Mouse (Mus musculus) spleen, adult 18-20 months (tissue): Measurements from ENCODE around the gene Cacna1d.
A peak's percentile ranks its signal among the peaks of the same experiment; 100 is the strongest.

ENCODE experiments used
- DNase-seq, 2 experiments: peaks; one replicate each; pipeline ENCODE4 v3.0.0; 2022; ENCODE audit warnings: mixed read lengths in 2 of 2

The Cacna1d gene

DNA sequence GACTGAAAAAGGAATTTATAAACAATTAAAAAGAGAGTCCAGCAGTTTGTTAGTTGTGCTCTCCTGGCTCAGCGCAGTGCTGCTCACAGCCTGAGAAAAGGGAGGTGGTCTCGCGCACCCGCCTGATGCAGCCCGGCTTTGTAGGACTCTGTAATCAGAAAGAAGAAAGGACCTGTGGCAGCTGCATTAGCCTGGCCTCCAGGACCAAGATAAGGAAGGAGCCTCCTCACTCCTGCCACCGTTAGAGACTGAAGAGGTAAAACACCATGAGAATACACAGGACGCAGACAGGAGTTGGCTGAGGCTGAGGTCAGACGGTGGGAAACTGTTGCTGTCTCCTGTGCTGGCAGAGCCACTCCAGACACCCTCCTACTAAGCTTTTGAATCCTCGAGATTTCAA is at the start of gene Cacna1d:
Cacna1d (minus strand) TSS at position 114 of the 400 bp plus-strand sequence.
- no peak for DNase-seq

DNA sequence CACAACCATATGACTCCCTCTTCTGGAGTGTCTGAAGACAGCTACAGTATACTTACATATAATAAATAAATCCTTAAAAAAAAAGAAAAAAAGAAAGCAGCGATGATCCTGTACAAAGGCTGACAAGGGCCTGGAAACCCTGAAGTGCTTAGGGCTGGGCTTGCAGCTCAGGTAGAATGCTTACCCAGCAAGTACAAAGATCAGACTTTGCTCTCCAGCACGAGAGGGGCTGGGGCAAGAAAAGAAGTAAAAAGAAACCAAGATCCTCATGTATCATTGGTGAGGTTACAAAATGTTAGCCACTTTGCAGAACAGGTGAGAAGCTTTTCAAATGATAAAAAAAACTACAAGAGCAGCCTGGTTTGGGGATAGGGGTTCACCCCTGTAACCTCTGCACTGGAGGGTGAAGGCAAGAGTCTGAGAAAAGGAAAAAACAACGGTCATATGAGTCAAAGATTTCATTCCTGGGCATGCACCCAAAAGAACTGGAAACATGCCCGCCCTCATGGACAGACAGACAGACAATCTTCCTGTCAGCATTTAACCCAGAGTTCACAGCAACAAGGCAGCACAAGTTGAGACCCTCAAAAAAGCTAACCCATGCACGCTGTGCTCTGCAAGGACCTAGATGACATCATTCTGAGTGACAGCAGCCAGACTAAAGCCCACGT is 42.7 kb upstream of the Cacna1d start:
- DNase-seq = no peak

DNA sequence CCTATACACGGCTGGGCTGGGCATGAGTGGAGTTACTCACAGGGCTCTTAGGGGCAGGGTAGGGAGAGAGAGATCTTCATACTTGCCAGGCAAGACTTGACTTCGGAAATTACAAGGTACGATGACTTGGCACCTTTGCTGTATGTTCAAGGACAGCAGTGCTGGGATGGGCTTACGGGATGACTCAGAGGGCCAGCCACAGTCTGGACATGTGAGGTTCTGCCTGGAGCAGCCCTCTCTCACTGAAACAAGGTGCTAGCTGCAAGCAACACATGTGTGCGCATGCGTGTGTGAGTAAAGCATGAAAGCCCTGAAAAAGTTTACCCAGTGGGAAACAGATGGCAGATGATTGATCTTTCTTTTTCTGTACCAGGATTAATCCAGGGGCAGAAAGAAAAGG is 40.6 kb upstream of the Cacna1d start:
- no peak for DNase-seq

DNA sequence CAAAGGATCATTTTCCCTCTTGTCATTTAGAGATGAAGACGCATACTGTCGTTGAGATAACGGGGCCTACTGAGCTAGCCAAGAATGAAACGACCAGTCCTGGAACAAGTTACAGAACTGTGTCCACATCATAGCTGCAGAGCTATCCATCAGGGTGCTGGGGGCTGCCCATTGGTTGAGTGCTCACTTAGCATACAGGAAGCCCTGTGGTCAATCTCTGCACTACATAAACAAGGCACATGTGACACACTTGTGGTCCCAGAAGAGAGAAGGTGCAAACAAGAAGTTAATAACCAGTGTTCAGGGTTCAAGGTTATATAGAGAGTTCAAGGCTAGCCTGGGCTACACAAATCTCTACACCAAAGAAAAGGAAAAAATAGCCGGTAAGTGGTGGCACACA is 40.2 kb upstream of the Cacna1d start:
- no peak for DNase-seq

DNA sequence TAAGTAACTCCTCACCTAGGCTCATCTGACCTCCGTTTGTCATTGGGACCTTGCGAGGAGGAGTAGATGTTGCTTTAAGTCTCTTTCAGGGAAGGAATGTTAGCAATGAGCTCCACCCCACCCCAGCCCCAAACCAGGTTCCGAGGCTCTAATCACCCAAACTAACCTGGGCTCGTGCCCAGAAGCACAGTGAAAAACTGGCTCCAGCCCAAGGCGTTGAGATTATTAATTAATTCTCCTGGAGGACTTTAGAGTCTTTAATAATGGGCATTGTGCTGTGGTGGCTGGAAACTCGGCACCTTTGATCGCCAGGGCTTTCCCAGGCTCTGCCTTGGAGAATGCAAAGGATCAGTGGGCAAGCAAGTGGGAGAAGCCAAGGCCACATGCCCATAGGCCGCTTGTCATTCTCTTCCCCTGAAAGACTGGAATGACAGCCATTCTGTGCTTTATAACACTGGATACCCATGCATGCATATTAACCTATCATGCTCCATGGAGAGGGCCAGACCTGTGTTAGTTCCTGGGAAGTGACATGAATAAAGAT is 39.5 kb upstream of the Cacna1d start:
- no peak for DNase-seq

DNA sequence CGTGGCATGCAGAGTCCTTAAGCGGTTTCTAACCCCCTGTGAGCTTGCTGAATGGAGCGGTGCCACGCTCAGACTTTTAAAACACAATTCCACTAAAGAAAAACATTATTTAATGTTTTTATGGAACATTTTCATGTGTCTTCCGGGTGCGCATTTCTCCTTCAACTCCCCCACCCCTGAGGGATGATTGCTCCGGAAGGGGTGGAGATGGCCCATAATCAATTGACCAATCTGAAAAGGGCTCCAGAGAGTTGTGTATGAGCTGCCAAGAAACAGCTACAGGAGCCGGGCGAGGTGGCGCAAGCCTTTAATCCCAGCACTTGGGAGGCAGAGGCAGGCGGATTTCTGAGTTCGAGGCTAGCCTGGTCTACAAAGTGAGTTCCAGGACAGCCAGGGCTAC is 38.2 kb upstream of the Cacna1d start:
- DNase-seq = no peak

DNA sequence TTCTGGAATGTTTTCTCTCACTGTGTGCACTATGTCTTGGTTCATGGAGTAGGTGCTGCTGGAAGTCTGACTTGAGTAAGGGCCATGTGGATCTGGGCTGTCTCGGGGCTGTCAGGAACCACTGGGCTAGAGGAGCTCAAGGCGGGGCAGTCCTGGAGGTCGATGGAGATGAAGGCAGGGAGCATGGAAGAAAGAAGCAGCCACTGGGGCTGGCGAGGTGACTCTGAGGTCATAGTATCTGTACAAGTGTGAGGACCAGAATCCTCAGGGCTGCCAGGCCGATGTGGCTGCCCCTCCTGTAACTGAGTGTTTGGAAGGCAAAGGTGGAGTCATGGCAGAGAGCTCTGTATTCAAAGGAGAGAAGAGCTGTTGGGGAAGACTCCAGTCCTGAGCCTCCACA is 37.7 kb upstream of the Cacna1d start:
- DNase-seq = no peak

DNA sequence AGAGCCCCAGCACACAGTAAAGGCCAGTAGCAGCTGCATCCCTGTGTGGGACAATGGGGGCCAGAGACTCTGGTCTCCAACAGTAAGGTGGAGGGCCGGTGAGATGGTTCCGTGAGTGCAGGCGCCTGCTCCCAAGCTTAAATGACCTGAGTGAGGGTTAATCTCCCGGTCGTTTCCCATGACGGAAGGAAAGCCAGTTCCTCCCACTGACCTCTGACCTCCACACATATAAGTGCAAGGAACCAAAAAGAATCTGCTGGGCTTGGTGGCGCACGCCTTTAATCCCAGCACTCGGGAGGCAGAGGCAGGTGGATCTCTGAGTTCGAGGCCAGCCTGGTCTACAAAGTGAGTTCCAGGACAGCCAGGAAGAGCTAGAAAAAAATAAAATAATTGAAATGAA is 37.1 kb upstream of the Cacna1d start:
- no peak for DNase-seq

DNA sequence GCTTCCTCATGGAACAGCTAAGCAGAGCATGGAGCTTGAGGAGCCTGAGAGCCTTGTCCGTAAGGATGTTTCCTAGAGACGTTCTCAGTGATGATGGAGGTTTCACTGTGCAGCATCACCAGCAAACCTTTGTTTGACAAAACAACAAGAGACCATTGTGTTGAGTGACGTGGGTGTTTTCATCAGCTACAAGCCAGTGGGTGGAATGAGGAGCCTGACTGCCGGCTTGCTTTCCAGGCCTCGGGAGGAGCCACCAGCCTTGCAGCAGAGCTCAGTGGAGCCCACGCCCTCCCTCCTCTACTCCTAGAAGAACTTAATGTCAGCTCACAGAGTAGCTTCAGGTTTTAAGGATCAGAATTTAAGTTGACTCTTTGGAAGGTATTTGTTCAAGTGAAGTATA is 32.1 kb upstream of the Cacna1d start:
- no peak for DNase-seq

DNA sequence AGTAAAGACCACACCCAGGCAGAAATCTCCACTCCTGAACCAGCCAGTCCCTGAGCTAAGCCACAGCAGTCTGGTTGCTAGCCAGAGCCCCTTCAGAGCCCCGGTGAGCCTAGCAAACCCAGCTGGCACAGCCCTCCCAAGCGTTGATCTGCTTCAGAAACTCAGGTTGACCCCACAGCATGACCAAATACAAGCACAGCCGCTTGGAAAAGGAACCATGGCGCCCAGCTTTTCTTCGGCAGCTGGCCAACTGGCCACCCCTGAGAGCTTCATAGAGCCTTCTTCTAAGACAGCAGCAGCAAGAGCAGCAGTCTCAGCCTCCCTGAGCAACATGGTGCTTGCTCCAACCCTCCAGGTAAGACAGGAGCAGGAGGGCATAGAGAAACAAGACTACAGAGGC is 28.1 kb upstream of the Cacna1d start:
- DNase-seq = no peak

DNA sequence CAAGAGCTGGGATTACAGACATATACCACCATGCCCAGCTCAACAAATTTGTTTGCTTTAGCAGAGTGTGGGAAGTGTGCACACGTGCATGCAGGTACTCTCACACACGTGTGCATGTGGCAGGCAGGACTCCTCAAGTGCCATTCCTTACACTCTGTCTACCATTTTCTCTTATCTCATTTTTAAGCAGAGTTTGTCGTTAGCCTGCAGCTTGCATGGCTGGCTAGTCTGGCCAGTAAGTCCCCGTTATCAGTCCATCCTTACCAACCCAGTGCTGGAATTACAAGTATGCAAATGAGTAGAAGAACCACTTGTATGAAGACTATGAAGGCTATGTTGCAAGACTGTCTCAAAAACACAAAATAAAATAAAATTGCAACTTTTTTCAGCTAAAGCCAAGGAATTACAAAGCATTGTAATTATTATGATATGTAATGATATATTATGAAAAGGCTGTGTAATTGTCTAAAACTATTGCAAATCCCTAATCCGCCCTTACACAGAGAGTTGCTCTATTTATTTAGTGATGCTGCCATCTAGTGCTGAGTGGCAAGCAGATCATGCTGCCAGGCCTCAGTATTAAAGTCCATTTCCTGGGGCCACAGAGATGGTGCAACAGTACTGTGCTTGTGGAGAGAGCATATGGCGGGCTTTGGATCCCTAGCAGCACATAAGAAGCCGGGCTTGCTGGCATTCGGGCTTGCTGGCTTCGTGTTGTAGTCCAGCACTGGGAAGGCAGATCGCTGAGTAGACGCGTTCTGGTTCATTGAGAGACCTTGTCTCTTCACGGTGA is 24.9 kb upstream of the Cacna1d start:
- no peak for DNase-seq

DNA sequence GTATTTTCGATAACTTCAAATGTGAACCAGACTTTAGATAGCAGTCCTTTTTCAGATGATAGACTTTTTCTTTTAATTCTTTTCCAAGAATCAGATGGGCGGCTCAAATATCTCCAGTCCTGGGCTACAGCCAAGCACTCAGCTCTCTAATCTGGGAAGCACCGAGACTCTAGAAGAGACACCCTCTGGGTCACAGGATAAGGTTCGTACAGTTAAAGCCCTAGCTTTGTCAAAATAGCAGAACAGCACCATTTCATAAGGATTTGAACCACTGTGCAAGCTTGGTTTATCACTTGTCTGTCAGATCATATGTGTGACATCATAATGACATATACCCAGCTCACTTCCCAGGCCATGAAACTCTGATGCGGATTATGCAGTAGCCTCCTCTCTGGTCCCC is 21.6 kb upstream of the Cacna1d start:
- DNase-seq = no peak

DNA sequence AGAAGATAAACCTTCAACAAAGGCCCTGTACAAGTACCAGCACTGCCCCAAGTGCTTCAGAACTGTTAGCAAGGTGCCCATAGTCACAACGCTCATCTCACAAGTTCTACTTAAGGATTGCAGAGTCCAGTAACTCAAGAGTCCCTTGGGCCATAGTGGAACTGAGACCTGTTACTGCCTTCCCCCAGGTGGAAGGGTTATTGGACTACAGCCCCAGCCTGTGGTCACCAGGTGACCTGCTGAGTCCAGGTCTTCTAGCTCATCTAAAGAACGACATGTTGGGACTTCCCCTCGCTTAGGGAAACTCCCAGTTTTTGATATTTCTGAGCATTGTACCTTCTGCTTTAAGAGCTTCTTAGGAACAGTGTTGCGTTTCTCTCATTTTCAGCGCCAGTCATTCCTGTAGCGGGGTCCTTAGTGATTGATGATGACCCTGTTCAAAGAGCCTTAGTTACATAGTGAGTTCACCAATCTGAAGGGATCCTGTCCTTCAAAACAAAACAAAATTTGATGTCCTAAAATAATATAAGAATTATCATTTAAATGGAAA is 19.0 kb upstream of the Cacna1d start:
- DNase-seq = no peak

DNA sequence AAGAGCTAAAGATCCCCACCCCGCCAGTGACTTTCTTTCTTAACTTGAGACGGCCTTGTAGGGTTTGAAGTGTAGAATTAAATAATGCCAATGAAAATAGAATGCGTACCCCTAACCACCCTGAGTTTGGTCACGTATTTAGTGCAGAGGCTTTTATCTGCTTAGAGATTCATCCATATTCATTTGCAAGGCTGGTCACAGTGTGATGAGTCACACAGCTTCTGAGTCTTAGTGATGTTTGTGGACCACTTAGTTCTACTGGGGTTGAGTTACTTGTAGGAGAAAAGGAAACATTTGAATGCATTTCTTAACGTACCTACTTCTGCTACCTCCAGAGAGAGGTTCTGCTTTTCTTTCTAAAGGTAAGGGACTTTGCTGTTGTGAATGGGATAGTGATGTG is 13.7 kb upstream of the Cacna1d start:
- DNase-seq = no peak

DNA sequence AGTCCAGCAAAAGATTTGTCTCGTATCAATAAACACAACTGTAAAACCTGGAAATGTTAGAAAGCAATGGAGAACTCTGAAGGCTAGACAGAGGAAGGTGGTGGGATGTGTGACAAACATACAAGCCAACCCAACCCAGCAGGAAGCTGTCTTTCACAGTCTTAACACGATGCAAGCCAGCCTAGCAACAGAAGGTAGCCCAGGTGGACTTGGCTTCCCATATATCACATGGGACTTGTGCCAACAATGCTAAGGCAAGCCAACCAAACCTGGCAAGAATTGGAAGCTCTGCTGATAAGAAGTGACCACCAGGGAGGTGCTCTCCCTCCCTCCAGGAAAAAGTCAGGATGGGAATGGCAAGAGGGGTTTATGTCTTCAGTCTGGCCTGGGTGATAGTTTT is 6.9 kb upstream of the Cacna1d start:
- DNase-seq = no peak

DNA sequence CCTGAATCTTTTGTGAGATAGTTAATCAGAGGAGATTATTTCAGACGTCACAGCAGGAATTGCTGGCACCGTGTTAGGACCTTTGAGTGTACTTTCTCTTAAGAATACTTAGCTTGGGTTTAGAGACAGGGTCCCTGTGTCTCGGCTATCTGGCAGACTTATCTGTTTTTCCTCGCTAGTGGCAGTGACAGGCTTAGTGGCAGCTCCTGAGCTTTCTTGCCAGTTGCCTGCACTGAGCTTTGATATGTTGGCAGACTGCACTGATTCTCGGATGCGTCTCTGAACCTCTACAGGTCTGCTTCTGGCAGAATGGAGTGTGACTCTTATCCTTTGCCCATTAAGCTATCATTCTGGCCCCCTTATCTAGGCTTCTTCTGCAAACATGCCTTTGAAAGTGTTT is 3.7 kb upstream of the Cacna1d start:
- DNase-seq = no peak

DNA sequence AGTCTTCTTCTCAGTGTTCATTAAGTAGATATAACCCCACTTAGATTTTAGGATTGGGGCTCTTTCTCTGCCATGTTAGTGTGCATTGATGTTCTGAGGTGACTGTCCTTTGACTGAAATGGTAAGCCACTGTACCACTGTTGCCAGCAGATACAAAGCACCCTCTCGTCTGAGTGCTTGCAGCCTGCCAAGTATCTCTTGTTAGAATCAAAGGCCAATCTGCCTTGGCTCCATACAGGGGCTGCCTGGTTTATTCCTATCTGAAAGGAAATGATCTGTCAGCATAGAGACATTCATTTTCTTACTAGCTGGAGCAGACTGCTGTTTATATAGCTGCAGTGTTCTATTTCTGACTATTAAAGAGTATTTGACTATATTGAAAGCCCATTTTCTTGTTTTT is 2.0 kb upstream of the Cacna1d start:
- DNase-seq = no peak

DNA sequence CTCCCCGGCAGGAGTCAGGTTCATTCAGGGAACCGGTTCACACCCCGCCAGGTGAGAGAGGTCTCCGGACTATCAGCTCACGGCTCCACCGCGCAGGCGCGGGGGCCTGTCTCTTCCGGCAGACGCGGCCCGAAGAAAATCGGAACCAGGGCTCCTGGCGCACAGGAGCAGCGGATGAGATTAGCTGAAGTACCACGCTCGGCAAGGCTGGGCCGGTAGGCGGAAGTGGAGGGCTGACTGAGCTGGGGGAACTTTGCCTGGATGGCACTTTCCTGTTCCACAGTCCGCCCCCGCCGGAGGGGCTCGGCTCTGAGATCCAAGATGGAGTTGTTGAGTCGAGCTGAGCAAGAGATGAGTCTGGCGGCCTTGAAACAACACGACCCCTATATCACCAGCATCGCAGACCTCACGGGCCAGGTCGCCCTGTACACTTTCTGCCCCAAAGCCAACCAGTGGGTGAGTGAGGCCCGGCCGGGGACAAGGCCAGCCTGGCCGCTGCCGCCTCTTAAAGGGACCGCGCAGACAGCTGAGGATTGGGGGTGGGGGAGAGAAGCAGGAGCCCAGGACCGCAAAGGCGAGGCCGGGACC is 11.8 kb downstream of the Cacna1d start, which contains the start of gene Dcp1a:
Dcp1a (plus strand) TSS at position 175 of the 588 bp plus-strand sequence.
- DNase-seq = peak; percentile 91 to 93

DNA sequence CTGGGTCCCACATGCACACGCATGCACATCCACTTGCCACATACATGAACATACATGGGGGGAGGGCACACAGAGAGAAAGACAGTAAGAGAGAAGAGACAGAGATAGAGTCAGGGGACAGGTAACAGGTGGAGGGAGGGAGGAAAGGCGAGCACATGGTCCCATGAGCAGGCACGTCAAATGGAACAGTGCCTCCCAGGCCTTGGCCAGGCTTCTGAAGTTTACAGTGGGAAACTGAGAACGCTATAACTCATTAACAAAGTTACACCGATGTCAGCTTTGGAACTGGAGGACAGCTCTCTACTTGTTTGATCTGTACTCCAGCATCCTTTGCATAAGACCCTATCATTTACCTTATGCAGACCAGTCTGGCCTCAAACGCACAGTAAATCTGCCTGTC is 16.8 kb downstream of the Cacna1d start:
- DNase-seq = no peak

DNA sequence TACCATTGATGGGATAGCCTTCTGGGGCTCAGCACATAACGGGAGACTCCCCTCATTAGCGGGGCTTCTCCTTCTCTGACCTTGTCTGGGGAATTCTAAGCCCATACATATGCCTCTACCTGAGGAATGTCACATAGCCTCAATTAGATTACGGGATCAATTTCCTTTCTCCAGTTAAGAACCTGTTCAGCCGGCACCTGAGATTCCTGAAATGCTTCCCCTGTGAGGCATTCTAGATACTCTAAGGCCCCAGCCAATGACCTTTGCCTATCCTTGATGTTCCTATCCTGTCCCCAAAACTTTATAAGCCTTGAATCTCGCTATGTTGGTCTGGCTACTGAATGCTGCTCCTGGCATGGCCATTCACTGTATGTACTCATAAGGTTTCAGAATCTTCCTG is 17.6 kb downstream of the Cacna1d start:
- no peak for DNase-seq

DNA sequence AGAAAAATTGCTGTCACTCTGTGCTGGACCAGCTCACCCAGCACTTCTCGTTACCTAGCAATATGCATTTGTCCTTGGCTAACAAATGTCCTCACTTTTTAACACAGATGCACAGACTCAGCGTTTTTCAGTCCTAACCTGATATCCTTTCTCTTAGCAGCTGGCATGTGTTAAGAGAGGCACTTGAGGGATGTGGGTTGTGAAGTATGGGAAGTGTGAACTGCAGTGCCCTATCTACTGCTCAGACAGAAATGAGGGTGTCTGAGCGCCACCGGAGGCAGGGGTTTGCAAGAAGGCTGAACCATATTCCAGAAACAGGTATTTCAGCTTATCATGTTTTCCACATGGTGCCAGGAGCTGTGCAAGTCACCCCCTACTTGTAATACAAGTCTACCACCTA is 27.9 kb downstream of the Cacna1d start:
- no peak for DNase-seq

DNA sequence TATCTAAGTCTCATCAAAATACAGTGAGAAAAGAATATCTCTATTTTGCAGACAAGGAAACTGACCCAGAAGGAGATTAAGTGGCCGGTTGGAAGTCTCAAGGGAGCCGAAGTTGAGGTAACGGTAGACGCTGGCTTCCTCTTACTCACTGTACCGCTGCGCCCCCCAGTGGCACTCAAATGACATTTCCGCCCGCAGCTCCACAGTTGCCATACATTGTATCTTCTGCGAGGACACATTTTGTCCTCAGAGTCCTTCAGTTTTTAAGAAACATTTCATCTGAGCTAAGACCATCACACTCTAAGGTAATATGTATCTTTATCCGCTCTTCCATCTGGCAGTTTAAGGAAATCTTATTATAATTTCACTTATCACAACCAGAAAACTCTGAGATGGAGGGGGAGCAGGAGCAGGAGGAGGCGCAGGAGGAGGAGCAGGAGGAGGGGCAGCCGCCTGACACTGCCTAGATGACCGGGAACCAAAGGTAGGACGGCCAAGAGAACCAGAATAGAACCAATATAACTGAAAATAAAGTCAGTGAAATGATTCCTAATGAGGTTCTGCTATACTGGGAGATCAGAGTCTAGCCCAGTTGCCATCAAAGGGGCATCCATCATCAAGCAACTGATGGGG is 31.2 kb downstream of the Cacna1d start:
- peak; percentile 58 to 82 for DNase-seq

DNA sequence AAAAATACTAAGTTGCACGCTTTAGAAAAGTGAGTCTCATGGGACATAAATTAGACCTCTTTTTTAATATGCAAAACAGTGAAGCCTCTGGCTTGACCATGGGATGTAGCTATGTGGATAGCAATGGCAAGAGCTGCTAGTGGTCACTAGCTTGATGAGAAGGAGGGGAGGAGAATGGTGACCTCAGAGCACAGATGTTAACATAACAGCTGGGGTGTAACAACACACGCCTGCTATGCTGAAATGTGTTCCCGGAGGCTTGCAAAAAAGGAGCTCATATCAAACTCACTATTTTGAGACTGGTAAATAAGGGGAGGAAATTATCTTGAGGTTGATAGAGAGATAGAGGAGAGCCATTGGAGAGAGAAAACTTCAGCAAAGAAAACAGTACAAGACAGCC is 32.4 kb downstream of the Cacna1d start:
- DNase-seq = no peak
